Mouse (Mus musculus) bone marrow macrophage, adult 2 months (primary cell): Measurements from ENCODE around the gene Fkbp1a.

ENCODE experiments used
- CTCF ChIP-seq: IDR thresholded peaks from 2 replicates; pipeline ENCODE4 v1.5.1; 2012; ENCODE audit warnings: low read depth, mild to moderate bottlenecking, low read length, moderate library complexity
- POLR2A ChIP-seq: IDR thresholded peaks from 2 replicates; pipeline ENCODE4 v1.6.1; 2012; ENCODE audit warnings: mild to moderate bottlenecking, low read depth, low read length, borderline replicate concordance

DNA sequence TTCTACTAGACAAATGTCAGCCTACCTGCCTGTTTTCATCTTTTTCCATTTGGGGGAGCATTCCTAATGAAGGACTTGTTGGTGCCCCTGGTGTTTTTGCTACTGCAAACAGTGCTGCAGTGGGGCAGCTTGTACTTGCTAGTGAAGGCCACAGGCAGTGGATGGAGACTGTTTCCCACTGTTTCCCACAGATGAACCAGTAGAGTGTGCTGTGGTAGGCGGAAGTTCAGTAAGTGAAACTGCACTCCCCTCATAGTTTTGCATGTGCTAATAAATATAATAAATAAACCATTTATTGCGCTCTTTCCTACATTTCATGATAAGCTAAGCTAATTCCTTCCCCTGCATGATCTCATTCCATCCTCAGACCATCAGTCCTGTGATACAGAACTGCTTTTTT is 23.3 kb upstream of the Fkbp1a start:
- TF ChIP-seq POLR2A (no peak), CTCF (no peak)
